Mouse (Mus musculus): ENCODE results near the gene Slc35b1. TPM values are rescaled to one million over a fixed set of nuclear protein-coding genes. Genes with fewer than 3 reads are reported as not detected.

Slc35b1 gene
- polyA plus RNA-seq, 1 experiment from 2014 or later: 96.8 TPM

- Histone ChIP-seq H3K27ac (ENCODE audit: low read length) (no peak overlapping the region), H3K9me3 (ENCODE audit: low read length) (no peaks in the 10 kb centered on the region), H3K27me3 (replicated peaks; ENCODE audit: insufficient read depth, low read length) (no peaks in the 10 kb centered on the region), H3K4me2 (replicated peaks; ENCODE audit: low read depth, low read length) (0 out of 2 replicates have a peak overlapping the region, but pooled peaks have one; percentile 6), H3K4me3 (ENCODE audit: low read depth, low read length) (no peak overlapping the region), H3K9ac (replicated peaks; ENCODE audit: low read depth) (no peak overlapping the region), H3K36me3 (ENCODE audit: insufficient read depth, low read length) (no peaks in the 10 kb centered on the region), H3K4me1 (ENCODE audit: insufficient read depth, low read depth, low read length) (peaks cover 17% of the 10 kb centered on the region)
- ATAC-seq: no peak
- TF ChIP-seq EP300 (IDR thresholded peaks at IDR 0.05) (no peak), CTCF (IDR thresholded peaks at IDR 0.05) (no peak)
- WGBS: 45% methylated on average over 1 of the region's 1 CpGs
- DNase-seq (ENCODE audit: low spot score): no peak
Measured at GRCm38 (mm10) chr11:95340259-95340658, 44.2 kb upstream of the Slc35b1 start.

DNA sequence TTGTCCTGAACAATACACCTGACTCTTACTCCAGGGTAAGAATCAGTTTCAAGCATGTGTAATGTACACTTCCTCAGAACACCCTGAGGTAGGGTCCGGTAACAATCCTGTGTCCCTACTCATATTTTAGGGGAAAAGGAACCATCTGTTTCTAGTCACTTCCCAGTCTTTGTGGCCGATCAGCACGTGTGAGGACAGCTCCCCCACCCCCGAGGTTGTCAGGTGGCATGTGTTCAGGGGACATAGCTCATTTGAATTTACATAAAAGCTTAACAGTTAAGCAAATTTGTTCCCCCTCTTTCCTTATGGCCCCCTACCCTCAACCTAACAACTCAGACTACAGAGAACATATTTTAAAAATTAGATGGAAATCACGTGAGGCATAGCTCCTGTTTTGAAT lies 43.8 kb upstream of the Slc35b1 start:
- H3K27ac ChIP-seq (ENCODE audit: low read length): no peak overlapping the region
- H3K9ac ChIP-seq (replicated peaks; ENCODE audit: low read depth): no peak overlapping the region
- WGBS: 51% methylated on average over 5 of the region's 5 CpGs
- peaks cover 17% of the 10 kb centered on the region for H3K4me1 ChIP-seq (ENCODE audit: insufficient read depth, low read depth, low read length)
- H3K4me3 ChIP-seq (ENCODE audit: low read depth, low read length): no peak overlapping the region
- no peaks in the 10 kb centered on the region for H3K27me3 ChIP-seq (replicated peaks; ENCODE audit: insufficient read depth, low read length)
- no peaks in the 10 kb centered on the region for H3K36me3 ChIP-seq (ENCODE audit: insufficient read depth, low read length)
- DNase-seq (ENCODE audit: low spot score) (no peak), ATAC-seq (no peak)
- TF ChIP-seq EP300 (IDR thresholded peaks at IDR 0.05) (no peak), CTCF (IDR thresholded peaks at IDR 0.05) (no peak)
- H3K9me3 ChIP-seq (ENCODE audit: low read length): no peaks in the 10 kb centered on the region
- H3K4me2 ChIP-seq (replicated peaks; ENCODE audit: low read depth, low read length): no peak overlapping the region

DNA sequence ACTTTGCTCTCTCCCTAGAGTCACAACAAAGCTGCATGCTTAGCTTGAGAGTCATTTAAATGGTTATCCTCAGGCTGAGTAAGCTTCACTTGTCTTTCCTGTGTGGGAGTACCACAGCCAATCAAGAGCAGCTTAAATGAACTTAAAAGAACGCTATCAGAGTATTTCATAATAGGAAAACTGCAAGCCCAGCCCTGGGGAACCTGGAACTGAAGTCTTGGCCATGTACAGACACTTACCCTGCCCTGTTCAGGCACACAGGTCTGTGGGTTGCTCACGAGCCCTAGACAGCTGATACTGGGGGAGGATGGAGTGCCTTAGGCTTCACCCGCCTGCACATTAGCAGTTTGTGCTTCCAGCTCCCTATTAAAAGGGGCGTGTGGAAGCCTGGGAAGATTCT lies 41.3 kb upstream of the Slc35b1 start:
- peak; percentile 66 for DNase-seq (ENCODE audit: low spot score)

DNA sequence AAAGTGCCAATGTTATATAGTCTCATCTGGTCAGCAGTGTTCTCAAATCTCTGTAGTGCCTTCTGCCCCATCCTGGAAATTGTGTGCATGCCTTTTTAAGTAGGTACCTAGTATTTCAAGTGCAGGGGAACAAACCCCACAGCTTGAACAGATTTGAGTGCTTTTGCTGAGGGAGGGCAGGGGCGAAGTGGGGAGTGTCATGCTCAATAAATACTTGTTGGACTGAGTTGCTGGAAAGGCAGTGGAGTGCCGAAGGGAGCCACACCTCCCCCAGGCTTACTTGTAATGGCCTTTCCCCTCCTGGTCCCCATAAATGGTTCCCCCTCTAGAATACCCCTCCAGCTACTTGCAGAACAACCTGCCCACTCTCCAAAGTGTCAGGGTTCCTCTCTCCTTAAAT lies 40.3 kb upstream of the Slc35b1 start:
- Histone ChIP-seq H3K9me3 (ENCODE audit: low read length) (no peaks in the 10 kb centered on the region), H3K4me1 (ENCODE audit: insufficient read depth, low read depth, low read length) (peaks cover 10% of the 10 kb centered on the region; the same call in 1 of the 2 replicates), H3K4me3 (ENCODE audit: low read depth, low read length) (no peak overlapping the region), H3K9ac (replicated peaks; ENCODE audit: low read depth) (no peak overlapping the region), H3K4me2 (replicated peaks; ENCODE audit: low read depth, low read length) (no peak overlapping the region), H3K36me3 (ENCODE audit: insufficient read depth, low read length) (0 out of 2 replicates have a peak, but pooled peaks cover 4% of the 10 kb centered on the region), H3K27me3 (replicated peaks; ENCODE audit: insufficient read depth, low read length) (no peaks in the 10 kb centered on the region), H3K27ac (ENCODE audit: low read length) (peak overlapping the region; percentile 11; the same call in 1 of the 2 replicates)
- peak; percentile 73 for DNase-seq (ENCODE audit: low spot score)
- peak; percentile 17; the same call in 1 of the 2 replicates for TF ChIP-seq EP300 (IDR thresholded peaks at IDR 0.05)
- no peak for TF ChIP-seq CTCF (IDR thresholded peaks at IDR 0.05)
- ATAC-seq: peak; percentile 73
- WGBS: 40% methylated on average over 2 of the region's 2 CpGs

More for the DNA sequence above, 41.3 kb upstream of the Slc35b1 start:
- no peak overlapping the region for H3K4me3 ChIP-seq (ENCODE audit: low read depth, low read length)
- H3K27ac ChIP-seq (ENCODE audit: low read length): peak overlapping the region; percentile 3
- WGBS: 41% methylated on average over 4 of the region's 4 CpGs
- peaks cover 17% of the 10 kb centered on the region for H3K4me1 ChIP-seq (ENCODE audit: insufficient read depth, low read depth, low read length)
- TF ChIP-seq EP300 (IDR thresholded peaks at IDR 0.05) (no peak), CTCF (IDR thresholded peaks at IDR 0.05) (no peak)
- H3K4me2 ChIP-seq (replicated peaks; ENCODE audit: low read depth, low read length): no peak overlapping the region
- H3K9me3 ChIP-seq (ENCODE audit: low read length): no peaks in the 10 kb centered on the region
- no peak overlapping the region for H3K9ac ChIP-seq (replicated peaks; ENCODE audit: low read depth)
- no peaks in the 10 kb centered on the region for H3K27me3 ChIP-seq (replicated peaks; ENCODE audit: insufficient read depth, low read length)
- H3K36me3 ChIP-seq (ENCODE audit: insufficient read depth, low read length): 0 out of 2 replicates have a peak, but pooled peaks cover 4% of the 10 kb centered on the region
- peak; percentile 75 for ATAC-seq

DNA sequence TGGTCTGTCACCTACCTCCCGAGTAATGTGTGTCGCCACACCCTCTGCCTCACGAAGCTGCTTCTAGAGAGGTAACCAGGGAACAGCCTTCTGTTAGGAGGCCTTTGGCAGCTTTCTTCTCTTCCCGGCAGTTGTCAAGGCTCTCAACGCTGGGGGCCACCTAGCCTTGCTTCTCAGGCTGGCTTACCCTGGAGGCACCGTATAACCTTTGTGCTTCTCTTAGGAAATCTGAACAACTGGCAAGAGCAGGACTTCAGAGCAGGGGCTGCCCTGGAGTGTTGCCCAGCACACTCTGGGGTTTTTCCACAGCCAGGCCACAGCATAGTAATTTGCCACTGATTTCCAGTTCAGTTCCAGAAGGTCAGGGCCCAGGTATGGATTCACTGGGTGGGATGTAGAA lies 34.2 kb upstream of the Slc35b1 start:
- ATAC-seq (peak; percentile 73), DNase-seq (ENCODE audit: low spot score) (peak; percentile 73)
- peak overlapping the region; percentile 47 for H3K27ac ChIP-seq (ENCODE audit: low read length)
- no peak overlapping the region for H3K4me2 ChIP-seq (replicated peaks; ENCODE audit: low read depth, low read length)
- H3K4me3 ChIP-seq (ENCODE audit: low read depth, low read length): no peak overlapping the region
- no peak for TF ChIP-seq EP300 (IDR thresholded peaks at IDR 0.05)
- no peak for TF ChIP-seq CTCF (IDR thresholded peaks at IDR 0.05)
- no peaks in the 10 kb centered on the region for H3K27me3 ChIP-seq (replicated peaks; ENCODE audit: insufficient read depth, low read length)
- no peaks in the 10 kb centered on the region for H3K9me3 ChIP-seq (ENCODE audit: low read length)
- H3K4me1 ChIP-seq (ENCODE audit: insufficient read depth, low read depth, low read length): peaks cover 3% of the 10 kb centered on the region; the same call in 1 of the 2 replicates
- WGBS: 40% methylated on average over 6 of the region's 6 CpGs
- no peak overlapping the region for H3K9ac ChIP-seq (replicated peaks; ENCODE audit: low read depth)
- 0 out of 2 replicates have a peak, but pooled peaks cover 4% of the 10 kb centered on the region for H3K36me3 ChIP-seq (ENCODE audit: insufficient read depth, low read length)

DNA sequence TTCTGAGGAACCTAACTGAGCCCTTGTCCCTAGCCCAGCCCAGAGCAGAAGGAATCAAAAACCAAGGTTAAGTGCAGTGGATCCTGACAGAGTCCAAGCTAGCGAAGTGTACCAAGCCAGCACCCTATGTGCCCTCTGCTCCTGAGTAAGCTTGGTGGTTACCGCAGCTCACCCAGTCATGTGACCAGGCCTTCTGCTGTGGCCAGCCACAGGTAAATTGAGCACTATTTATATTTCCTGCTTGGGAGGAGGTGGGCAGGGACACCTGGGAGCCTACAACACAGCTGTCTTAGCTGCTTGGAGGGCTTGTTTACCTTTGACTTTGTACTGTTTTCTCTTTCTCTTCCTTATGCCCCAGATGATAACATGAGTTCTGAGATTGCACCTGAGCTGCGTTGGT lies 33.5 kb upstream of the Slc35b1 start:
- TF ChIP-seq CTCF (IDR thresholded peaks at IDR 0.05) (no peak), EP300 (IDR thresholded peaks at IDR 0.05) (no peak)
- Histone ChIP-seq H3K4me2 (replicated peaks; ENCODE audit: low read depth, low read length) (no peak overlapping the region), H3K36me3 (ENCODE audit: insufficient read depth, low read length) (0 out of 2 replicates have a peak, but pooled peaks cover 4% of the 10 kb centered on the region), H3K4me3 (ENCODE audit: low read depth, low read length) (no peak overlapping the region), H3K9me3 (ENCODE audit: low read length) (no peaks in the 10 kb centered on the region), H3K9ac (replicated peaks; ENCODE audit: low read depth) (no peak overlapping the region), H3K27me3 (replicated peaks; ENCODE audit: insufficient read depth, low read length) (no peaks in the 10 kb centered on the region), H3K4me1 (ENCODE audit: insufficient read depth, low read depth, low read length) (peaks cover 3% of the 10 kb centered on the region; the same call in 1 of the 2 replicates), H3K27ac (ENCODE audit: low read length) (peak overlapping the region; percentile 47; the same call in 1 of the 2 replicates)
- ATAC-seq (peak; percentile 31; the same call in 1 of the 2 replicates), DNase-seq (ENCODE audit: low spot score) (no peak)
- 78% methylated on average over 3 of the region's 3 CpGs for WGBS

All from lung, postnatal 0 days (tissue).